Mouse (Mus musculus): ENCODE data around the gene Impg2. TPM values are rescaled to one million over a fixed set of nuclear protein-coding genes. Genes with fewer than 3 reads are reported as not detected.

The Impg2 gene
- total RNA-seq, 1 experiment: not detected

- H3K27ac ChIP-seq (ENCODE audit: insufficient read depth, low read depth, low read length, poor library complexity, severe bottlenecking): no peak overlapping the region
- no peak for DNase-seq (ENCODE audit: low read depth, low spot score)
- no peak overlapping the region for H3K4me3 ChIP-seq (ENCODE audit: insufficient read depth in 1 of 2, low read depth in 1 of 2, low read length in 2 of 2, poor library complexity in 1 of 2, severe bottlenecking in 1 of 2)
- no peak for TF ChIP-seq MAFK (IDR thresholded peaks at IDR 0.05; ENCODE audit: insufficient read depth, low read depth, low read length)
- no peak for TF ChIP-seq ZC3H11A (IDR thresholded peaks at IDR 0.05; ENCODE audit: borderline replicate concordance, low read depth, low read length)
- TF ChIP-seq HCFC1 (IDR thresholded peaks at IDR 0.05; ENCODE audit: borderline replicate concordance, insufficient read depth, low read length): no peak
- no peak for TF ChIP-seq ZNF384 (IDR thresholded peaks at IDR 0.05; ENCODE audit: low read depth, low read length)
- no peak for TF ChIP-seq CHD2 (IDR thresholded peaks at IDR 0.05; ENCODE audit: low read depth, low read length)
- in situ Hi-C loops (cut with MboI; ENCODE audit: low sequenced_read_pairs in 2 of 2, unreplicated experiment in 2 of 2): no loop called here
- H3K9me3 ChIP-seq (ENCODE audit: control insufficient read depth, insufficient read depth, low read depth, low read length): no peaks in the 10 kb centered on the region
- H3K36me3 ChIP-seq (ENCODE audit: control insufficient read depth, insufficient read depth, low read length, poor library complexity, severe bottlenecking): no peaks in the 10 kb centered on the region
- no peaks in the 10 kb centered on the region for H3K4me1 ChIP-seq (ENCODE audit: control insufficient read depth in 2 of 2, insufficient read depth in 2 of 2, low read length in 2 of 2, poor library complexity in 1 of 2)
- no peak overlapping the region for H3K9ac ChIP-seq (ENCODE audit: insufficient read depth, low read depth, low read length, poor library complexity, severe bottlenecking)
Measured at GRCm38 (mm10) chr16:56186863-56187262, 17.2 kb upstream of the Impg2 start.

DNA sequence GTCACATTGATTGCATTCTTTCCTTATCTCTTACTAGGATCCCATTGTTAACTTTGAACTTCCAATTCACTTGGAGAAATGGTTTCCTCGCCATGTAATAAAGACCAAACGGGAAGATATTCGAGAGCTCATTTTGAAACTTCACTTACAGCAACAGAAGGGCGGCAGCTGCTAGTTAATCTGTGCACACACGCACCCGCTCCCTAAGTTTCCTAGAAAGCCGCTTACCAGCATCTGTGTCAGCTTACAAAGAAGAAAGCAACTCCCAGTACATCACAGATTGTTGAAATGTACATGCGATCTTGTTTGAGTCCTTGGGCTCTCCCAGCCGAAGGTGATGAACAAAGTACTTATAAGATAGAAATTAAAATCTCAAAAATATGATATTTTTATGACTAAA lies 15.9 kb upstream of the Impg2 start:
- TF ChIP-seq HCFC1 (IDR thresholded peaks at IDR 0.05; ENCODE audit: borderline replicate concordance, insufficient read depth, low read length) (no peak), ZNF384 (IDR thresholded peaks at IDR 0.05; ENCODE audit: low read depth, low read length) (no peak), ZC3H11A (IDR thresholded peaks at IDR 0.05; ENCODE audit: borderline replicate concordance, low read depth, low read length) (no peak), MAFK (IDR thresholded peaks at IDR 0.05; ENCODE audit: insufficient read depth, low read depth, low read length) (no peak), CHD2 (IDR thresholded peaks at IDR 0.05; ENCODE audit: low read depth, low read length) (no peak)
- Histone ChIP-seq H3K9me3 (ENCODE audit: control insufficient read depth, insufficient read depth, low read depth, low read length) (no peaks in the 10 kb centered on the region), H3K27ac (ENCODE audit: insufficient read depth, low read depth, low read length, poor library complexity, severe bottlenecking) (no peak overlapping the region), H3K4me1 (ENCODE audit: control insufficient read depth in 2 of 2, insufficient read depth in 2 of 2, low read length in 2 of 2, poor library complexity in 1 of 2) (no peaks in the 10 kb centered on the region), H3K36me3 (ENCODE audit: control insufficient read depth, insufficient read depth, low read length, poor library complexity, severe bottlenecking) (no peaks in the 10 kb centered on the region), H3K4me3 (ENCODE audit: insufficient read depth in 1 of 2, low read depth in 1 of 2, low read length in 2 of 2, poor library complexity in 1 of 2, severe bottlenecking in 1 of 2) (no peak overlapping the region), H3K9ac (ENCODE audit: insufficient read depth, low read depth, low read length, poor library complexity, severe bottlenecking) (no peak overlapping the region)
- no peak for DNase-seq (ENCODE audit: low read depth, low spot score)
- in situ Hi-C loops (cut with MboI; ENCODE audit: low sequenced_read_pairs in 2 of 2, unreplicated experiment in 2 of 2): no loop called here

DNA sequence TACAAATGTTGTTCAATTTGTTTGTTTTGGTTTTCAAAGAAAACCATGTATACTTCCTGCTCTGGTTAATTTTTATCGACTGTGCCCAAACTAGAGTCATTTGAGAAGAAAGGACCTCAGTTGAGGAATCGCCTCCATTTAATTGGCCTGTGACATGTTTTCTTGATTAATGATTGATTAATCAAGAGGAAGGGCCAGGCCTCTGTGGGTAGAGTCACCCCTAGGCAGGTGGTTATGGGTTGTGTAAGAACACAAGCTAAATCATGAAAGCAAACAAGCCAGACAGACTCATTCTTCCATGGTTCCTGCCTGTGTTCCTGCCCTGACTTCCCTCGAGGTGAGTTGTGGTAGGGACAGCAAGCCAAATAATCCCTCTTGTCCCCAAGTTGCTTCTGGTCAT lies 8.6 kb downstream of the Impg2 start:
- Histone ChIP-seq H3K4me1 (ENCODE audit: control insufficient read depth in 2 of 2, insufficient read depth in 2 of 2, low read length in 2 of 2, poor library complexity in 1 of 2) (no peaks in the 10 kb centered on the region), H3K27ac (ENCODE audit: insufficient read depth, low read depth, low read length, poor library complexity, severe bottlenecking) (no peak overlapping the region), H3K4me3 (ENCODE audit: insufficient read depth in 1 of 2, low read depth in 1 of 2, low read length in 2 of 2, poor library complexity in 1 of 2, severe bottlenecking in 1 of 2) (no peak overlapping the region), H3K9ac (ENCODE audit: insufficient read depth, low read depth, low read length, poor library complexity, severe bottlenecking) (no peak overlapping the region), H3K36me3 (ENCODE audit: control insufficient read depth, insufficient read depth, low read length, poor library complexity, severe bottlenecking) (no peaks in the 10 kb centered on the region), H3K9me3 (ENCODE audit: control insufficient read depth, insufficient read depth, low read depth, low read length) (no peaks in the 10 kb centered on the region)
- no peak for DNase-seq (ENCODE audit: low read depth, low spot score)
- TF ChIP-seq CHD2 (IDR thresholded peaks at IDR 0.05; ENCODE audit: low read depth, low read length): no peak
- TF ChIP-seq MAFK (IDR thresholded peaks at IDR 0.05; ENCODE audit: insufficient read depth, low read depth, low read length): no peak
- TF ChIP-seq HCFC1 (IDR thresholded peaks at IDR 0.05; ENCODE audit: borderline replicate concordance, insufficient read depth, low read length): no peak
- no peak for TF ChIP-seq ZC3H11A (IDR thresholded peaks at IDR 0.05; ENCODE audit: borderline replicate concordance, low read depth, low read length)
- TF ChIP-seq ZNF384 (IDR thresholded peaks at IDR 0.05; ENCODE audit: low read depth, low read length): no peak
- in situ Hi-C loops (cut with MboI; ENCODE audit: low sequenced_read_pairs in 2 of 2, unreplicated experiment in 2 of 2): no loop called here

DNA sequence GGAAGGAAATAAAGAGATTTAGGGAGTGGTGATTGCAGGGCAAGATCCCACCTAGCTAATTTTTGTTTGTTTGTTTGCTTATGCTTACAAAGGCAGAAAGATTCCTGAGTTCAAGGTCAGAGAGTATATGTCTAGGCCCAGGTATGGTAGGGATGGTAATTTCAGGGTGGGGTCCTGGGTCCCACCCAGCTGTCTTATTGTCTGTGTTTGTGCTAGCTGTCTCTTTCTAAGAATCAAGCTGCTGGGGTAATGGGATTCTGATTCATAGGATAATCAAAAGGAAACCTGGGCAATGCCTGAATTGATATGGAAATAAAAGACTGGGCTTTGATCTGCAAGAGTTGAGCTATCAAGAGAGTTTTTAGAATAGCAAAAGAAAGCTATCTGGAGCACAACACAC lies 23.6 kb downstream of the Impg2 start:
- Histone ChIP-seq H3K9ac (ENCODE audit: insufficient read depth, low read depth, low read length, poor library complexity, severe bottlenecking) (no peak overlapping the region), H3K36me3 (ENCODE audit: control insufficient read depth, insufficient read depth, low read length, poor library complexity, severe bottlenecking) (no peaks in the 10 kb centered on the region), H3K27ac (ENCODE audit: insufficient read depth, low read depth, low read length, poor library complexity, severe bottlenecking) (no peak overlapping the region; the same call in 1 of the 2 replicates), H3K9me3 (ENCODE audit: control insufficient read depth, insufficient read depth, low read depth, low read length) (peaks cover 4% of the 10 kb centered on the region), H3K4me3 (ENCODE audit: insufficient read depth in 1 of 2, low read depth in 1 of 2, low read length in 2 of 2, poor library complexity in 1 of 2, severe bottlenecking in 1 of 2) (no peak overlapping the region), H3K4me1 (ENCODE audit: control insufficient read depth in 2 of 2, insufficient read depth in 2 of 2, low read length in 2 of 2, poor library complexity in 1 of 2) (no peaks in the 10 kb centered on the region)
- DNase-seq (ENCODE audit: low read depth, low spot score): peak; percentile 25
- TF ChIP-seq MAFK (IDR thresholded peaks at IDR 0.05; ENCODE audit: insufficient read depth, low read depth, low read length) (no peak), ZNF384 (IDR thresholded peaks at IDR 0.05; ENCODE audit: low read depth, low read length) (no peak), ZC3H11A (IDR thresholded peaks at IDR 0.05; ENCODE audit: borderline replicate concordance, low read depth, low read length) (no peak), CHD2 (IDR thresholded peaks at IDR 0.05; ENCODE audit: low read depth, low read length) (no peak), HCFC1 (IDR thresholded peaks at IDR 0.05; ENCODE audit: borderline replicate concordance, insufficient read depth, low read length) (no peak)
- in situ Hi-C loops (cut with MboI; ENCODE audit: low sequenced_read_pairs in 2 of 2, unreplicated experiment in 2 of 2): no loop called here

- peaks cover 4% of the 10 kb centered on the region for H3K9me3 ChIP-seq (ENCODE audit: control insufficient read depth, insufficient read depth, low read depth, low read length)
- in situ Hi-C loops (cut with MboI; ENCODE audit: low sequenced_read_pairs in 2 of 2, unreplicated experiment in 2 of 2): no loop called here
- H3K4me1 ChIP-seq (ENCODE audit: control insufficient read depth in 2 of 2, insufficient read depth in 2 of 2, low read length in 2 of 2, poor library complexity in 1 of 2): no peaks in the 10 kb centered on the region
- H3K27ac ChIP-seq (ENCODE audit: insufficient read depth, low read depth, low read length, poor library complexity, severe bottlenecking): no peak overlapping the region
- TF ChIP-seq HCFC1 (IDR thresholded peaks at IDR 0.05; ENCODE audit: borderline replicate concordance, insufficient read depth, low read length) (no peak), ZNF384 (IDR thresholded peaks at IDR 0.05; ENCODE audit: low read depth, low read length) (no peak)
- DNase-seq (ENCODE audit: low read depth, low spot score): no peak
- H3K36me3 ChIP-seq (ENCODE audit: control insufficient read depth, insufficient read depth, low read length, poor library complexity, severe bottlenecking): no peaks in the 10 kb centered on the region
- no peak overlapping the region for H3K9ac ChIP-seq (ENCODE audit: insufficient read depth, low read depth, low read length, poor library complexity, severe bottlenecking)
- H3K4me3 ChIP-seq (ENCODE audit: insufficient read depth in 1 of 2, low read depth in 1 of 2, low read length in 2 of 2, poor library complexity in 1 of 2, severe bottlenecking in 1 of 2): no peak overlapping the region
Measured at GRCm38 (mm10) chr16:56229455-56229854, 25.3 kb downstream of the Impg2 start.
